Mouse (Mus musculus) kidney, postnatal 25 days (tissue): ENCODE data around the gene Bhlha9.
"Not testable (repeated sequence)": the region's sequence is repeated elsewhere in the genome, so short reads cannot be mapped to it uniquely, and the experiment has no call there.

Source experiments
- DNase-seq, 2 experiments: peaks; one replicate each; pipeline ENCODE4 v3.0.0; 2021; ENCODE audit warnings: mixed read lengths in 2 of 2

The Bhlha9 gene

GRCm38 (mm10) chr11:76666002-76666649 lies 6.1 kb upstream of the Bhlha9 start:
- peak; percentile 10 to 45 for DNase-seq

GRCm38 (mm10) chr11:76667807-76668206 lies 4.5 kb upstream of the Bhlha9 start:
- no peak for DNase-seq

- no peak for DNase-seq
These were observed 503 bp downstream of the Bhlha9 start for GRCm38 (mm10) chr11:76672561-76673384.

- DNase-seq: no peak
These were observed 1.9 kb downstream of the Bhlha9 start for GRCm38 (mm10) chr11:76674199-76674598.

- DNase-seq: no peak
These were observed 2.4 kb downstream of the Bhlha9 start for GRCm38 (mm10) chr11:76674704-76675103.

GRCm38 (mm10) chr11:76679508-76679907 lies 7.2 kb downstream of the Bhlha9 start, which contains the start of gene Trarg1:
Gene Trarg1 (plus strand): TSS chr11:76679808.
- DNase-seq: not testable (repeated sequence)

- no peak for DNase-seq
These were observed 13.3 kb downstream of the Bhlha9 start for GRCm38 (mm10) chr11:76685604-76686003.

GRCm38 (mm10) chr11:76692096-76692495 lies 19.8 kb downstream of the Bhlha9 start:
- DNase-seq: no peak

- DNase-seq: no peak
These were observed 23.5 kb downstream of the Bhlha9 start for GRCm38 (mm10) chr11:76695810-76696209.

GRCm38 (mm10) chr11:76699626-76700025 lies 27.4 kb downstream of the Bhlha9 start:
- DNase-seq: no peak

- DNase-seq: no peak
These were observed 35.4 kb downstream of the Bhlha9 start for GRCm38 (mm10) chr11:76707656-76708055.

GRCm38 (mm10) chr11:76708066-76708465 lies 35.8 kb downstream of the Bhlha9 start:
- DNase-seq: no peak

GRCm38 (mm10) chr11:76708881-76709280 lies 36.6 kb downstream of the Bhlha9 start:
- DNase-seq: peak; percentile 29 to 62

GRCm38 (mm10) chr11:76709625-76710452 lies 37.6 kb downstream of the Bhlha9 start:
- peak; percentile 17 to 60 for DNase-seq

GRCm38 (mm10) chr11:76717000-76717399 lies 44.7 kb downstream of the Bhlha9 start:
- DNase-seq: no peak
